Mouse (Mus musculus) midbrain, embryonic 13.5 days (tissue): Measurements from ENCODE around the gene Dennd1a. TPM values are rescaled to one million over a fixed set of nuclear protein-coding genes. Genes with fewer than 3 reads are reported as not detected.
A peak's percentile ranks its signal among the peaks of the same experiment; 100 is the strongest.

Source experiments
- ATAC-seq: fragments of 200-750 bp; cut with Nextera tagmentation; 2 replicates; pipeline ENCODE4 v1.8.0; 2017; ENCODE audit warnings: mild to moderate bottlenecking, moderate TSS enrichment, moderate library complexity
- H3K27ac ChIP-seq: fragments of 300-500 bp; sonication (generic); 2 replicates; pipeline ENCODE4 v1.5.1; 2015; ENCODE audit warnings: inconsistent platforms, mild to moderate bottlenecking, moderate library complexity
- H3K27me3 ChIP-seq: fragments of 300-500 bp; sonication (generic); 2 replicates; pipeline ENCODE4 v1.6.1; 2015; ENCODE audit warnings: mild to moderate bottlenecking, inconsistent platforms
- H3K36me3 ChIP-seq: fragments of 300-500 bp; sonication (generic); 2 replicates; pipeline ENCODE4 v1.6.1; 2015; ENCODE audit warnings: mild to moderate bottlenecking, inconsistent platforms
- H3K4me1 ChIP-seq: fragments of 300-500 bp; sonication (generic); replicated peaks from 2 replicates; pipeline ENCODE4 v1.6.1; 2015; ENCODE audit warnings: inconsistent platforms
- H3K4me2 ChIP-seq: fragments of 300-500 bp; sonication (generic); replicated peaks from 2 replicates; pipeline ENCODE4 v1.6.1; 2015; ENCODE audit warnings: moderate library complexity, mild to moderate bottlenecking, inconsistent platforms
- H3K4me3 ChIP-seq: fragments of 300-500 bp; sonication (generic); replicated peaks from 2 replicates; pipeline ENCODE4 v1.5.1; 2015; ENCODE audit warnings: mild to moderate bottlenecking, inconsistent platforms
- H3K9ac ChIP-seq: fragments of 300-500 bp; sonication (generic); replicated peaks from 2 replicates; pipeline ENCODE4 v1.6.1; 2015; ENCODE audit warnings: mild to moderate bottlenecking, inconsistent platforms
- H3K9me3 ChIP-seq: fragments of 300-500 bp; sonication (generic); 2 replicates; pipeline ENCODE4 v1.6.1; 2016; ENCODE audit warnings: mild to moderate bottlenecking, inconsistent platforms
- WGBS: fragments of 180-500 bp; shearing (Covaris S2); methylation state at CpG from one replicate; pipeline ENCODE4 v1.1.7; 2015; 5-methylcytosine and 5-hydroxymethylcytosine counted together
- polyA plus RNA-seq: library from polyadenylated mRNA; unstranded; fragments of >200 nt; fragmentation: Nextera tagmentation; extraction: Ambion mirVana; gene quantifications from 2 replicates; pipeline ENCODE4 v1.2.1, GENCODE M21; 2015

Gene Dennd1a
- polyA plus RNA-seq, 1 experiment from 2014 or later = 19.5 TPM

- WGBS = 33% methylated on average over 3 of the region's 3 CpGs
- Histone ChIP-seq H3K27ac (0 out of 2 replicates have a peak overlapping the region, but pooled peaks have one; percentile 44), H3K9me3 (no peaks in the 10 kb centered on the region), H3K36me3 (no peaks in the 10 kb centered on the region), H3K27me3 (no peaks in the 10 kb centered on the region), H3K9ac (no peak overlapping the region), H3K4me3 (no peak overlapping the region), H3K4me1 (peaks cover 62% of the 10 kb centered on the region), H3K4me2 (no peak overlapping the region)
- ATAC-seq = no peak
Observed at GRCm38 (mm10) chr2:38097469-38097868, 189.7 kb downstream of the Dennd1a start.

GRCm38 (mm10) chr2:38096328-38096727 is 190.9 kb downstream of the Dennd1a start:
- Histone ChIP-seq H3K4me2 (no peak overlapping the region), H3K4me3 (no peak overlapping the region), H3K4me1 (peaks cover 62% of the 10 kb centered on the region), H3K27me3 (no peaks in the 10 kb centered on the region), H3K9me3 (no peaks in the 10 kb centered on the region), H3K9ac (no peak overlapping the region), H3K27ac (no peak overlapping the region), H3K36me3 (no peaks in the 10 kb centered on the region)
- ATAC-seq = no peak

- Histone ChIP-seq H3K27me3 (no peaks in the 10 kb centered on the region), H3K4me3 (no peak overlapping the region), H3K4me2 (no peak overlapping the region), H3K9ac (no peak overlapping the region), H3K36me3 (no peaks in the 10 kb centered on the region), H3K4me1 (peaks cover 52% of the 10 kb centered on the region), H3K9me3 (no peaks in the 10 kb centered on the region), H3K27ac (no peak overlapping the region)
- ATAC-seq = no peak
- WGBS = 23% methylated on average over 2 of the region's 2 CpGs
Observed at GRCm38 (mm10) chr2:38094380-38095163, 192.6 kb downstream of the Dennd1a start.

- Histone ChIP-seq H3K36me3 (no peaks in the 10 kb centered on the region), H3K9me3 (no peaks in the 10 kb centered on the region), H3K4me3 (no peak overlapping the region), H3K27ac (no peak overlapping the region), H3K9ac (no peak overlapping the region), H3K27me3 (no peaks in the 10 kb centered on the region), H3K4me1 (peaks cover 46% of the 10 kb centered on the region), H3K4me2 (no peak overlapping the region)
- ATAC-seq = no peak
Observed at GRCm38 (mm10) chr2:38093968-38094367, 193.2 kb downstream of the Dennd1a start.

- WGBS = 89% methylated on average over 3 of the region's 3 CpGs
- Histone ChIP-seq H3K4me3 (no peak overlapping the region), H3K27ac (no peak overlapping the region), H3K9ac (no peak overlapping the region), H3K36me3 (no peaks in the 10 kb centered on the region), H3K4me2 (no peak overlapping the region), H3K9me3 (no peaks in the 10 kb centered on the region), H3K4me1 (peaks cover 39% of the 10 kb centered on the region), H3K27me3 (no peaks in the 10 kb centered on the region)
- ATAC-seq = no peak
Observed at GRCm38 (mm10) chr2:38093242-38093641, 193.9 kb downstream of the Dennd1a start.

GRCm38 (mm10) chr2:38088346-38088745 is 198.8 kb downstream of the Dennd1a start:
- Histone ChIP-seq H3K4me3 (no peak overlapping the region), H3K4me1 (no peaks in the 10 kb centered on the region), H3K9me3 (no peaks in the 10 kb centered on the region), H3K27me3 (no peaks in the 10 kb centered on the region), H3K36me3 (no peaks in the 10 kb centered on the region), H3K27ac (no peak overlapping the region), H3K9ac (no peak overlapping the region), H3K4me2 (no peak overlapping the region)
- ATAC-seq = no peak
- 79% methylated on average over 1 of the region's 1 CpGs for WGBS

- no peaks in the 10 kb centered on the region for H3K9me3 ChIP-seq
- H3K27ac ChIP-seq = no peak overlapping the region
- H3K36me3 ChIP-seq = no peaks in the 10 kb centered on the region
- no peaks in the 10 kb centered on the region for H3K4me1 ChIP-seq
- no peak overlapping the region for H3K4me2 ChIP-seq
- no peak for ATAC-seq
- no peak overlapping the region for H3K4me3 ChIP-seq
- WGBS = 96% methylated on average over 2 of the region's 2 CpGs
- H3K27me3 ChIP-seq = no peaks in the 10 kb centered on the region
- no peak overlapping the region for H3K9ac ChIP-seq
Observed at GRCm38 (mm10) chr2:38085058-38085457, 202.1 kb downstream of the Dennd1a start.

GRCm38 (mm10) chr2:38083251-38083650 is 203.9 kb downstream of the Dennd1a start:
- Histone ChIP-seq H3K4me2 (no peak overlapping the region), H3K4me3 (no peak overlapping the region), H3K9ac (no peak overlapping the region), H3K9me3 (no peaks in the 10 kb centered on the region), H3K36me3 (no peaks in the 10 kb centered on the region), H3K27me3 (no peaks in the 10 kb centered on the region), H3K4me1 (no peaks in the 10 kb centered on the region), H3K27ac (no peak overlapping the region)
- WGBS = 94% methylated on average over 3 of the region's 3 CpGs
- ATAC-seq = no peak

- ATAC-seq = no peak
- Histone ChIP-seq H3K9me3 (no peaks in the 10 kb centered on the region), H3K27me3 (no peaks in the 10 kb centered on the region), H3K4me1 (no peaks in the 10 kb centered on the region; the same call in 1 of the 2 replicates), H3K4me3 (no peak overlapping the region), H3K27ac (no peak overlapping the region), H3K9ac (no peak overlapping the region), H3K36me3 (no peaks in the 10 kb centered on the region), H3K4me2 (no peak overlapping the region)
- WGBS = 53% methylated on average over 2 of the region's 2 CpGs
Observed at GRCm38 (mm10) chr2:38074495-38074894, 212.7 kb downstream of the Dennd1a start.

GRCm38 (mm10) chr2:38072061-38072460 is 215.1 kb downstream of the Dennd1a start:
- no peak overlapping the region for H3K9ac ChIP-seq
- no peaks in the 10 kb centered on the region for H3K36me3 ChIP-seq
- no peak overlapping the region for H3K4me3 ChIP-seq
- no peaks in the 10 kb centered on the region; the same call in 1 of the 2 replicates for H3K4me1 ChIP-seq
- no peak overlapping the region for H3K4me2 ChIP-seq
- H3K27me3 ChIP-seq = no peaks in the 10 kb centered on the region
- ATAC-seq = no peak
- H3K9me3 ChIP-seq = no peaks in the 10 kb centered on the region
- no peak overlapping the region for H3K27ac ChIP-seq

- Histone ChIP-seq H3K9me3 (no peaks in the 10 kb centered on the region), H3K9ac (no peak overlapping the region), H3K27ac (no peak overlapping the region), H3K4me1 (peaks cover 3% of the 10 kb centered on the region; the same call in 1 of the 2 replicates), H3K4me2 (no peak overlapping the region), H3K36me3 (no peaks in the 10 kb centered on the region), H3K4me3 (no peak overlapping the region), H3K27me3 (no peaks in the 10 kb centered on the region)
- 89% methylated on average over 2 of the region's 2 CpGs for WGBS
- no peak for ATAC-seq
Observed at GRCm38 (mm10) chr2:38068171-38068572, 219.0 kb downstream of the Dennd1a start.

- H3K4me1 ChIP-seq = peaks cover 3% of the 10 kb centered on the region; the same call in 1 of the 2 replicates
- ATAC-seq = no peak
- 74% methylated on average over 1 of the region's 1 CpGs for WGBS
- no peaks in the 10 kb centered on the region for H3K9me3 ChIP-seq
- H3K27ac ChIP-seq = no peak overlapping the region
- H3K4me3 ChIP-seq = no peak overlapping the region
- no peak overlapping the region for H3K4me2 ChIP-seq
- no peak overlapping the region for H3K9ac ChIP-seq
- no peaks in the 10 kb centered on the region for H3K27me3 ChIP-seq
- H3K36me3 ChIP-seq = no peaks in the 10 kb centered on the region
Observed at GRCm38 (mm10) chr2:38065914-38066313, 221.3 kb downstream of the Dennd1a start.

- Histone ChIP-seq H3K9me3 (no peaks in the 10 kb centered on the region), H3K4me3 (no peak overlapping the region), H3K4me2 (no peak overlapping the region), H3K4me1 (peaks cover 3% of the 10 kb centered on the region; the same call in 1 of the 2 replicates), H3K27me3 (no peaks in the 10 kb centered on the region), H3K9ac (no peak overlapping the region), H3K36me3 (no peaks in the 10 kb centered on the region), H3K27ac (no peak overlapping the region)
- 64% methylated on average over 3 of the region's 3 CpGs for WGBS
- ATAC-seq = no peak
Observed at GRCm38 (mm10) chr2:38064266-38064665, 222.9 kb downstream of the Dennd1a start.
